Mouse (Mus musculus) heart, postnatal 4 days (tissue): Measurements from ENCODE around the gene Ano1. TPM values are rescaled to one million over a fixed set of nuclear protein-coding genes. Genes with fewer than 3 reads are reported as not detected.

ENCODE experiments used
- DNase-seq: peaks from one replicate; pipeline ENCODE4 v3.0.0; 2021
- total RNA-seq, 2 experiments: library from RNA; stranded (reverse); gene quantifications; 2 replicates each; pipeline ENCODE4 v1.2.3; 2021

The Ano1 gene
- total RNA-seq, result 10 to 100 TPM; 12.5 to 15.9 TPM

DNA sequence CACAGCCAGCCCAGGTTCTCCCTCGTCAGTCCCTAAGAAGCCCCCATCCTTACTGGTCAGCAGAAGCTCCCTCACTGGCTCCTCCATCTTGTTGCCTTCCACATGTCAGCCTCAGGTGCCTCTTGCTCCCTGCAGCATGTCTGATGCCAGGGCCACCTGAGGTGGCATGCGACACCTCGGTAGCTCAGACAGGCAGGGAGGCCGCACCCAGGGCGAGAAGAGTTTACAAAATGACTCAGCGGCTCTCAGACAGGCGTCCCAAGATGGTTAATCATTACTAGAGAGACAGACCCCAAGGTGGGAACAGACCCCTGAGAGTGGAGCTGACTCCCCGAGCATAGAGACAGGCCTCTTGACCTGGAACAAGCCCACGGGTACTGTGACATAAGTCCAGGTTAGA is at the start of gene Ano1:
Gene Ano1, minus strand, starts transcription at position 142 of the 400 bp plus-strand sequence.
- DNase-seq, result no peak

DNA sequence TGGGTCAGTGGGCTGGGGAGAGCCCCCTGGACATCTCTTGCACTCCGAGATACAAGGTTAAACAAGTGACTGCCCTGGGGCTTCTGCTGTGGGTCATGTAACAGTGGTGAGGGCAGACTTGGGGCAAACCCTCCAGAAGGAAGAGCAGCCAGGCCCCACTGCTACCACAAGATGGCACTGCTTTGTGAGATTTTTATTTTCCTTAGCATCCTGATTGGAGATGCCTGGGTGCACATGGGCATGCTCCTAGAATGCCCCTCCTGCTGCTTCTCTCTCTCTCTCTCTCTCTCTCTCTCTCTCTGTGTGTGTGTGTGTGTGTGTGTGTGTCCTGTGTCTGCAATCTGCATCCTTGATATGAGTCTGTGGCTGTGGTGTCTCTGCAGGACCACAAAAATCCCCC is 46.7 kb upstream of the Ano1 start:
- peak; percentile 39 for DNase-seq

- DNase-seq, result no peak
Observed at GRCm38 (mm10) chr7:144796986-144797735, 45.4 kb upstream of the Ano1 start.

GRCm38 (mm10) chr7:144795976-144796474 is 44.3 kb upstream of the Ano1 start:
- DNase-seq, result no peak

GRCm38 (mm10) chr7:144793296-144793695 is 41.5 kb upstream of the Ano1 start:
- DNase-seq, result no peak

GRCm38 (mm10) chr7:144791426-144791825 is 39.7 kb upstream of the Ano1 start:
- DNase-seq, result no peak

- no peak for DNase-seq
Observed at GRCm38 (mm10) chr7:144789601-144790556, 38.1 kb upstream of the Ano1 start.

GRCm38 (mm10) chr7:144788631-144789030 is 36.9 kb upstream of the Ano1 start:
- peak; percentile 62 for DNase-seq

- DNase-seq, result no peak
Observed at GRCm38 (mm10) chr7:144787501-144787900, 35.7 kb upstream of the Ano1 start.

DNA sequence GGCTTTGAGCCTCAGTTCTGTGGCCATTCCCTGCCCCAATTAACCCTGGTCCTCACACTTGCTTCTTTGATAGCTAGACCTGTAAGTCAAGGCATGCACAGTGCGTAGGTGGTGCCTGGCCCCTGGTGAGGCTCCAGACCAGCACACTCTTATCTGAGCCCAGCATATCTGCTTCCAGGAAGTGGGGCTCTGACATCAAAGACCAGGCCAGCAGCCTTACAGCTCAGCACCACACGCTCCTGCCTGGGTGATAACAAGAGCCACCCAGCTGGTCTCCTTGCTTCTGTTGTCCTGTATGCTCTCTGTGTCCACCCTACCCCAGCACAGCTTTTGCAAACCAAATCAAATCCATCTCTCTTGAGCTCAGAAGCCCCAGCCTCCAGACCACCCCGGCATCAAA is 34.8 kb upstream of the Ano1 start:
- DNase-seq, result no peak

GRCm38 (mm10) chr7:144784176-144784575 is 32.4 kb upstream of the Ano1 start:
- no peak for DNase-seq

DNA sequence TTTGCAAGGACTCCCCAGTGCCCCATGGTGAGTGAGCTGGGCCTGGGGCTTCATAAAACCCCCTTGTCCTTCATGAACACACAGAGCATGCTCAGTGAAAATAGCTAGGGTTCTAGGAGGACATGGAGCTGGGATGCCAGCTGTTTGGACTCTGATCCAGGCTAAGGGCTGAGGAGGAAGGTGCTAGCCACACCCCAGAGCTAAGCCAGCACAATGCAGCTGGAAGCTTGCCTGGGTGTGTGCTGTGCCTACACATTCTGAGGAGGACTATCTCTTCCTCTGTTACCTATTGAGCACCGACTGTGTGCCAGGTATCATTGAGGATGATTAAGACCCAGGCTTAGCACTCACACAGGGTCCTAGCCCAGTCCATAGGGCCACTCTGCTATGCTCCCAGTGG is 30.6 kb upstream of the Ano1 start:
- DNase-seq, result no peak

DNA sequence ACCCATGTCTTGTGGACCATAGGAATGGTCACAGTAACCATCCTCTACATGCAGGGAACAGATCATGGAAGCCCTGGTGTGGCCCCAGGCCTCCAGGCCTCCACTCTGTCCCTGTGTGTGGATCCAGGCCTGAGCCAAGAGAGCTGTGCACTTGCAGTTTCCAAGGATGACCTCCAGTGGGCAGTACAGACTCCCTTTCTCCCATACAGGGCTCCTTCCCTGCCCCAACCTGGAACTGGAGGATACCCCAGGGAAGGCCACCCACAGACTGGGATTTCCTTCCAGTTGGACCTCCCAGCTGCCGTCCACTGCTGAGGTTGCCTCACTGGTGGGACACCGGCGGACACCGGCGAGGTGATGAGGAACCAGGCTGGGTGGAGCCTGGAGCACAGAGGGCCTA is 29.6 kb upstream of the Ano1 start:
- peak; percentile 43 for DNase-seq

DNA sequence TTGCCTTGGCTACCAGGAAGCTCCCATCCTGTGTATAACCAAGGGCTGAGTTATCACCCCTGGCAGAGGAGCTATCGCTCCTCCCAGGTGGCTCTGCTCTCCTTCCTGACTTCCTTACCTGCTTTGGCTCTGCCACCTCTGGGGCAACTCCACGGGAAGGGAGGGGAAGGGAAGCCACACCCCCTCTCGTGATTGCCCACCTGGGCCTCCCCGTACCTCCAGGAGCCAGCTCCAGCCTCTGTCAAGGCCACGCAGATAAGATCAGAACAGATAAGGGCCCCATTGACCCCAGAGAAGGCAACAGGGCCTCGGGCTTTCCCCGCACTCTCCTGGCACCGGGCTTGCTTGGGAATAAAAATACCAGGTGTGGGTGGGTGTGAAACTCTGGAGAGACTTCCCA is 28.4 kb upstream of the Ano1 start:
- DNase-seq, result no peak

- no peak for DNase-seq
Observed at GRCm38 (mm10) chr7:144779691-144780090, 27.9 kb upstream of the Ano1 start.

GRCm38 (mm10) chr7:144777805-144778204 is 26.0 kb upstream of the Ano1 start:
- DNase-seq, result no peak

- DNase-seq, result peak; percentile 94
Observed at GRCm38 (mm10) chr7:144775804-144776447, 24.2 kb upstream of the Ano1 start.

DNA sequence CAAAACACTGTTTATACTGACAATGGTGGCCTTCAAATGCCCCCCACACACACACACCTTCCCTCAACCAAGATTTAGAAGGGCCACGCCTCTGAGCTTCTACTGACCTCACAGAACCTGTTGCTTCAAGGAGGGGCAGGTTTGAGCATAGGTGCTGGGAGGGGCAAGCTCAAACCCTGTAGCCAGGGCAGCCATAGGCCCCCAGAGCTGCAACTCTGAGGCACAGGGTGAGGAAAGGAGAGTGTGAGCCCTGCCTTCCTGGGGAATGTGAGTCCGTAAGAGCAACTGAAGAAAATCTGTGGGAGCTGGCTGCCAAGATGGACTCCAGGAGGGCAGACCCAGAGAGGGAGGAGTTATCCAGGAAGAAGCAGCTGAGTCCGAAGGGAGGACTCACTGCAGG is 23.4 kb upstream of the Ano1 start:
- no peak for DNase-seq

- no peak for DNase-seq
Observed at GRCm38 (mm10) chr7:144774283-144774682, 22.5 kb upstream of the Ano1 start.

- DNase-seq, result no peak
Observed at GRCm38 (mm10) chr7:144770116-144770515, 18.3 kb upstream of the Ano1 start.

DNA sequence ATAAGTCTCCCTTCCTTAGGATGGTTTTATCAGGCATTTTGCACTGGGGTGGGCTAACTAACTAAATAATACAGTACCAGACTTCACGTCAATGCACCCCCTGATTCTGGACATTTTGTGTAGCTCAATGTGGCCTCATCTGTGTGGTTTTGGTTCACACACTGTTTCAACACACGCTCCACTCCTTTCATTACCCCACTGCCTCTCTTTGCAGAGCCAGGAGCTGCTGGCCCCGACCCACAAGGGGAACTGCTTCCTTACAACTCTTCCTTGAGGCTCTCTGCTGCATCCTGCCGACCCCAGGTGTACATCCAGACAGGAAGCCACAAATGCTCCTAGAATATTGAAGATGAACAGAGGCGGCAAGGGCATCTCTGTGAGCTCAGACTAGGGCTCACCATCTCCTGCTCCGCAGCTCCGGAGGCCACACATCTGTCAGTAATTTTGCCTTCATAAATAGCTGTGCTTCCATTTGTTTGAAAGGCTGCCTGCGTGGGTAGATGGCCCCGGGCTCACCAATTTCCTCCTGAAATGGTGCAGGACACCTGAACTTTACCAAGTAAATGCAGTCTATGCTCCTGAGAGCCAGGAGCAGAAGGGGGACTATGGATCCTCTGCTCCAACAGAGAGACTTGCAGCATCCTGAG is 17.8 kb upstream of the Ano1 start:
- no peak for DNase-seq

- no peak for DNase-seq
Observed at GRCm38 (mm10) chr7:144768845-144769244, 17.1 kb upstream of the Ano1 start.
